In the genomic region with DNA sequence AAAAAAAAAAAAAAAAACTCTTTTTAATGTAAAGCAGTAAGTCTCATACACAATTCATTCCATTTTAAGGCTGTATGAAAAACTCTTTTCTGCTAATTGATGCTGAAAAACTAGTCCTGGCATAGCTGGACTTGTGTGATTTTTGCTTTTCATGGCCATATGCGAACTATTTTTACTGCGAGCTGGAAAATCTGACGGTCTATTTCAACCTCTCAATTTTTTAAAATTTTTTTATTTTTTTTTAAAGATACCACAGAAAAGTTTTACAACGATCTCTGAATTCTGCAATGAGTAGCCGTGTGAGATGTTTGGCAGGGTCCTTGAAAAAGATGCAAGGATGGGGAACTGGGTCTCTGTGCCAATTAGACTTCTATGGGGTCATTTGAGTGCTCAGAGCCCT, we compare ENCODE assay signal across 28 mouse cellular contexts.
"Had no signal": no experiment of that assay in that cellular context is flagged by ENCODE, and none has a peak within 500 bp of the region (broad histone marks: within the 10 kb centered on the region; RNA-seq: fewer than 3 reads in every experiment).

No protein-coding gene starts in this region.

- H3K4me2 ChIP-seq: heart, embryonic 11.5 days; heart, embryonic 13.5 days; heart, embryonic 15.5 days; hindbrain, embryonic 13.5 days; hindbrain, embryonic 15.5 days; kidney, embryonic 15.5 days; limb, embryonic 13.5 days; limb, embryonic 15.5 days; liver, embryonic 12.5 days had no signal

- H3K27ac ChIP-seq: heart, adult 2 months; heart, embryonic 13.5 days; heart, embryonic 15.5 days; hindbrain, embryonic 13.5 days; hindbrain, embryonic 15.5 days; hindbrain, postnatal 0 days; kidney, embryonic 15.5 days; kidney, postnatal 0 days; limb, embryonic 13.5 days; limb, embryonic 15.5 days; liver, embryonic 12.5 days; liver, embryonic 14.5 days had no signal

- H3K9ac ChIP-seq: heart, embryonic 13.5 days; heart, embryonic 15.5 days; hindbrain, embryonic 13.5 days; hindbrain, embryonic 15.5 days; kidney, embryonic 15.5 days; limb, embryonic 13.5 days; limb, embryonic 15.5 days; liver, embryonic 12.5 days; liver, embryonic 14.5 days had no signal

- H3K4me1 ChIP-seq: liver, embryonic 12.5 days had no signal

- DNase-seq: gastrocnemius, postnatal 14 days; gastrocnemius, postnatal 36 days; heart, adult 11 months; heart, adult 2 months; heart, postnatal 14 days; heart, postnatal 36 days; kidney, adult 11 months; kidney, adult 2 months; kidney, adult 9 months; kidney, postnatal 14 days; kidney, postnatal 36 days; layer of hippocampus, adult 9-11 months; layer of hippocampus, postnatal 36 days; left cerebral cortex, postnatal 4 days had no signal

- H3K36me3 ChIP-seq: heart, embryonic 13.5 days; heart, embryonic 15.5 days; hindbrain, embryonic 13.5 days; hindbrain, embryonic 15.5 days; kidney, embryonic 15.5 days; limb, embryonic 13.5 days; limb, embryonic 15.5 days; liver, embryonic 12.5 days had no signal

- ATAC-seq: hindbrain, postnatal 0 days; intestine, embryonic 16.5 days; liver, embryonic 12.5 days had no signal

- H3K27me3 ChIP-seq: hindbrain, embryonic 15.5 days; kidney, embryonic 15.5 days; liver, embryonic 12.5 days had no signal

- H3K9me3 ChIP-seq: heart, embryonic 15.5 days; hindbrain, embryonic 13.5 days; hindbrain, embryonic 15.5 days; kidney, embryonic 15.5 days; limb, embryonic 13.5 days; limb, embryonic 15.5 days; liver, embryonic 12.5 days had no signal

- H3K4me3 ChIP-seq: heart, adult 2 months; heart, embryonic 13.5 days; heart, embryonic 15.5 days; hindbrain, embryonic 13.5 days; hindbrain, embryonic 15.5 days; kidney, embryonic 15.5 days; left cerebral cortex, adult 2 months; limb, embryonic 13.5 days; limb, embryonic 15.5 days; liver, embryonic 12.5 days had no signal
